Mouse (Mus musculus) midbrain, postnatal 0 days (tissue): ENCODE data around the gene A2m. TPM values are rescaled to one million over a fixed set of nuclear protein-coding genes. Genes with fewer than 3 reads are reported as not detected.

Experiments used
- ATAC-seq: fragments of 200-750 bp; cut with Nextera tagmentation; 2 replicates; pipeline ENCODE4 v1.8.0; 2017; ENCODE audit warnings: moderate number of reproducible peaks, mild to moderate bottlenecking, moderate TSS enrichment, moderate library complexity; ENCODE audit not compliant: low FRiP score
- DNase-seq: peaks from one replicate; pipeline ENCODE4 v3.0.0-alpha.2; 2015; ENCODE audit warnings: low spot score
- H3K27ac ChIP-seq: fragments of 300-500 bp; sonication (generic); 2 replicates; pipeline ENCODE4 v1.5.1; 2014; ENCODE audit warnings: low read depth, mild to moderate bottlenecking, low read length, mixed read lengths
- H3K27me3 ChIP-seq: fragments of 300-500 bp; sonication (generic); 2 replicates; pipeline ENCODE4 v1.6.1; 2014; ENCODE audit warnings: low read length, control low read depth, mixed read lengths; ENCODE audit not compliant: insufficient read depth
- H3K36me3 ChIP-seq: fragments of 300-500 bp; sonication (generic); 2 replicates; pipeline ENCODE4 v1.6.1; 2014; ENCODE audit warnings: low read length, control low read depth, mixed read lengths; ENCODE audit not compliant: insufficient read depth
- H3K4me1 ChIP-seq: fragments of 300-500 bp; sonication (generic); 2 replicates; pipeline ENCODE4 v1.6.1; 2014; ENCODE audit warnings: mild to moderate bottlenecking, control low read depth, antibody characterized with exemption, low read length, mixed read lengths; ENCODE audit not compliant: insufficient read depth
- H3K4me2 ChIP-seq: fragments of 300-500 bp; sonication (generic); 2 replicates; pipeline ENCODE4 v1.6.1; 2014; ENCODE audit warnings: low read depth, mild to moderate bottlenecking, low read length, mixed read lengths; ENCODE audit not compliant: poor library complexity, severe bottlenecking
- H3K4me3 ChIP-seq: fragments of 300-500 bp; sonication (generic); 2 replicates; pipeline ENCODE4 v1.5.1; 2014; ENCODE audit warnings: low read depth, mild to moderate bottlenecking, low read length, moderate library complexity
- H3K9ac ChIP-seq: fragments of 300-500 bp; sonication (generic); replicated peaks from 2 replicates; pipeline ENCODE4 v1.6.1; 2014; ENCODE audit warnings: mild to moderate bottlenecking, low read length, moderate library complexity, mixed read lengths; ENCODE audit not compliant: poor library complexity, severe bottlenecking
- H3K9me3 ChIP-seq: fragments of 300-500 bp; sonication (generic); 2 replicates; pipeline ENCODE4 v1.6.1; 2016; ENCODE audit warnings: low read length, control low read depth
- CTCF ChIP-seq: IDR thresholded peaks from 2 replicates; pipeline ENCODE4 v1.5.1; 2016; ENCODE audit warnings: antibody characterized with exemption, mild to moderate bottlenecking
- WGBS: fragments of 180-500 bp; shearing (Covaris S2); extraction: QIAGEN DNeasy Blood & Tissue Kit; methylation state at CpG from one replicate; pipeline ENCODE4 v1.1.7; 2014; 5-methylcytosine and 5-hydroxymethylcytosine counted together
- polyA plus RNA-seq: library from polyadenylated mRNA; unstranded; fragments of >200 nt; fragmentation: Nextera tagmentation; extraction: Ambion mirVana; gene quantifications from 2 replicates; pipeline ENCODE4 v1.2.1, GENCODE M21; 2015
- total RNA-seq: library from RNA; depleted of rRNA; stranded (reverse); fragments of >200 nt; gene quantifications from 2 replicates; pipeline ENCODE4 v1.2.3, GENCODE M21; 2014; rRNA removed

Gene A2m
- 19.0 and 25.0 TPM in 2 replicates for total RNA-seq
- polyA plus RNA-seq, result 15.6 and 19.5 TPM in 2 replicates

GRCm38 (mm10) chr6:121635076-121635475 is at the start of gene A2m:
TSS of gene A2m (plus strand) at chr6:121635376.
- no peak for TF ChIP-seq CTCF
- Histone ChIP-seq H3K9ac (peak within 1 kb of the TSS; percentile 37; the same call in 1 of the 2 replicates), H3K4me2 (peak within 1 kb of the TSS; percentile 46), H3K4me1 (no peaks in the 10 kb centered on the region), H3K9me3 (no peaks in the 10 kb centered on the region), H3K4me3 (peak within 1 kb of the TSS; percentile 24; the same call in 1 of the 2 replicates), H3K36me3 (no peaks in the 10 kb centered on the region), H3K27me3 (no peaks in the 10 kb centered on the region), H3K27ac (no peak within 1 kb of the TSS)
- ATAC-seq (no peak), DNase-seq (no peak)
- 91% methylated on average over 8 of the region's 8 CpGs for WGBS

GRCm38 (mm10) chr6:121590131-121590530 is 45.0 kb upstream of the A2m start:
- ATAC-seq, result no peak
- WGBS, result 52% methylated on average over 1 of the region's 1 CpGs

DNA sequence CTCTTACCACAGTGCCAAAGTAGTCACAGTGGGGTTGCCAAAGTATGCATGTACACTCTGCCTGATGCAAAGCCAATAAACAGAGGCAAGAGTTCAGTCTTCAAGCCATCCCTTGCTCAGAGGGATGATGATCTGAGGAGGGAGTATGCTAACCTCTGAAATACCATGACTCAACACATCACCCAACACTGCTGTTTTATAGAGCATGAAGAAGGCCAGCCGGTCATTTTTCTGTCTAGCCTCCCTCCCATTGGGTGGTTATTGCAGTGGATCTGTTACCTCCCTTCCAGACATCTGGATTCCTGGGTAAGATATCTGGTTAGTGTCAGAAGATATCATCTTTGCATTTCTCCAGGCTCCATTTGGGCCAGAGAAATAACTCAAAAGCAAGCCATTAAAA is 34.2 kb upstream of the A2m start:
- ATAC-seq (no peak), DNase-seq (no peak)
- H3K9ac ChIP-seq, result no peak overlapping the region
- H3K27me3 ChIP-seq, result no peaks in the 10 kb centered on the region
- H3K9me3 ChIP-seq, result no peaks in the 10 kb centered on the region
- H3K4me1 ChIP-seq, result no peaks in the 10 kb centered on the region
- no peak overlapping the region for H3K4me3 ChIP-seq
- TF ChIP-seq CTCF, result no peak
- H3K36me3 ChIP-seq, result no peaks in the 10 kb centered on the region
- WGBS, result 96% methylated on average over 1 of the region's 1 CpGs
- H3K4me2 ChIP-seq, result no peak overlapping the region
- H3K27ac ChIP-seq, result no peak overlapping the region

More at GRCm38 (mm10) chr6:121590131-121590530, 45.0 kb upstream of the A2m start:
- Histone ChIP-seq H3K9ac (no peak overlapping the region), H3K4me3 (no peak overlapping the region), H3K4me1 (no peaks in the 10 kb centered on the region), H3K36me3 (no peaks in the 10 kb centered on the region), H3K4me2 (no peak overlapping the region), H3K27me3 (no peaks in the 10 kb centered on the region), H3K27ac (no peak overlapping the region), H3K9me3 (no peaks in the 10 kb centered on the region)
- DNase-seq, result no peak
- TF ChIP-seq CTCF, result no peak

DNA sequence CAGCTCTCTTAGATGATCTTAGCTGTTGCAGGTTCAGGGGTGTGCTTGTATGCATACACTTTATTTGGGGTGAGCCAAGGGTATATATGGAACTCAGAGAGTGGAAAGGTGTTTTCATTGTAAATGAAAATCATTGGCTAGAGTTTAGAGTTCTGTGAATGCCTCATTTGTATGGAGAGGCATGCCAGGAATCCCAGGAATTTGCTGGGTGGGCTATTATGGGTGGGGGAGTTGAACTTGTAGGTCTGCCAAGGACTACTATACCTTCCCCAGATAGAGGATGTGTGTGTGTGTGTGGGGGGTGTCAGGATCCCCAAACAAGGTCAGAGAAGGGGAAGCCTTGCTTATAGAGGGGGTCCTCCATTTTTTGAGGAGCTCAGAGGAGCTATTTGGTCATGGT is 27.3 kb upstream of the A2m start:
- no peak for TF ChIP-seq CTCF
- H3K9me3 ChIP-seq, result no peaks in the 10 kb centered on the region
- ATAC-seq (no peak), DNase-seq (no peak)
- H3K4me1 ChIP-seq, result no peaks in the 10 kb centered on the region
- no peak overlapping the region for H3K9ac ChIP-seq
- no peak overlapping the region for H3K4me2 ChIP-seq
- no peak overlapping the region for H3K27ac ChIP-seq
- no peak overlapping the region for H3K4me3 ChIP-seq
- H3K27me3 ChIP-seq, result no peaks in the 10 kb centered on the region
- H3K36me3 ChIP-seq, result no peaks in the 10 kb centered on the region

GRCm38 (mm10) chr6:121611796-121612195 is 23.4 kb upstream of the A2m start:
- WGBS, result 49% methylated on average over 3 of the region's 3 CpGs
- TF ChIP-seq CTCF, result peak; percentile 52
- Histone ChIP-seq H3K4me2 (no peak overlapping the region), H3K4me3 (no peak overlapping the region), H3K36me3 (no peaks in the 10 kb centered on the region), H3K9ac (no peak overlapping the region), H3K4me1 (no peaks in the 10 kb centered on the region), H3K9me3 (no peaks in the 10 kb centered on the region), H3K27me3 (no peaks in the 10 kb centered on the region), H3K27ac (no peak overlapping the region)
- ATAC-seq, result no peak
- peak; percentile 39 for DNase-seq

DNA sequence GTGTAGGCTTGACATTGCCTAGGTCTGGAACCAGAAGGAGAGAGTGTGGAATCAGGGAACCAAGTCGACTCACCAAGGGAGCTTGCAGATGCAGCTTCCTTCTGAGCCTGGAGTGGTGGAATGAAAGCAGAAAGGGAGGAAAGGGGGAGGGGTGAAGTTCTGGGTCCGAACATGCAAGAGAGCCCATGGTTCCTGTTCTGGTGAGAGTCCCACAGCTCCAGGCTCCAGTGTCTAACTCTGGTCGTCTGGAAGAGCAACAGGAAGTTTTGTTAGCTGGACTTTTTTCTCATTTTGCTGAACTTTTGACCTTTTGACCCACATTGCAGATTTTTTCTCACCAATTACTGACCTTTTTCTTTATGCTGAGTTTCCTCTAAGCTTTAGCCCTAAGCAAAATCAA is 17.7 kb upstream of the A2m start:
- DNase-seq (no peak), ATAC-seq (no peak)

More for the DNA sequence above, 17.7 kb upstream of the A2m start:
- 43% methylated on average over 3 of the region's 3 CpGs for WGBS
- Histone ChIP-seq H3K27ac (no peak overlapping the region), H3K4me1 (no peaks in the 10 kb centered on the region), H3K9me3 (no peaks in the 10 kb centered on the region), H3K27me3 (no peaks in the 10 kb centered on the region), H3K4me2 (no peak overlapping the region), H3K4me3 (no peak overlapping the region), H3K9ac (no peak overlapping the region), H3K36me3 (no peaks in the 10 kb centered on the region)
- TF ChIP-seq CTCF, result no peak
